Mouse (Mus musculus): ENCODE data around the gene Spock2. TPM values are rescaled to one million over a fixed set of nuclear protein-coding genes. Genes with fewer than 3 reads are reported as not detected.

Gene Spock2
- 0.19 TPM for polyA plus RNA-seq (2014; fragmentation: Illumina TruSeq; extraction: RNeasy Lipid Tissue Mini Kit (QIAGEN cat#74804); ENCODE audit: low read depth, low replicate concordance)

DNA sequence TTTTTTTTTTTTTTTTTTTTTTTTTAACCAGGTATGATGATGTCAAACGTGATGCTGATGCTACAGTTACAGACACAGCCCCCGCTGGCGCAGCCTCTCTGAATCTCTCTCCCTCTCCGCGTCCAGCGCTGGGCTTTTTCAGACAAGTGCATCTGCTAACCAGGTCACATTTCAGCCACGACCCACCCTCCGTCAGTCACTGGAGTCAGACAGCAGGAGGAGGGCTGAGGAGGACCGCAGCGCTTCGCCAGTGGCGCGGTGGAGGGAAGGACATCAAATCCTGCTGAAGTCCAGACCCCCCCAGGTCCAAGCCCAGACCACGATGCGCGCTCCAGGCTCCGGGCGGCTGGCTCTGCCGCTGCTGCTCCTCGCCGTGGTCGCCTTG, at the start of gene Spock2:
TSS of gene Spock2 (plus strand) at position 74 of the 385 bp plus-strand sequence.

Other genes starting within 250 kb of the Spock2 start
- 8.3 TPM for gene Dnajb12, start 226.7 kb upstream of the Spock2 start, polyA plus RNA-seq (2014; fragmentation: Illumina TruSeq; extraction: RNeasy Lipid Tissue Mini Kit (QIAGEN cat#74804); ENCODE audit: low read depth, low replicate concordance)
- gene Ddit4, start 154.4 kb upstream of the Spock2 start, polyA plus RNA-seq (2014; fragmentation: Illumina TruSeq; extraction: RNeasy Lipid Tissue Mini Kit (QIAGEN cat#74804); ENCODE audit: low read depth, low replicate concordance): 2.8 TPM
- gene Ascc1, start 103.4 kb upstream of the Spock2 start, polyA plus RNA-seq (2014; fragmentation: Illumina TruSeq; extraction: RNeasy Lipid Tissue Mini Kit (QIAGEN cat#74804); ENCODE audit: low read depth, low replicate concordance): 6.9 TPM
- gene Anapc16, start 103.1 kb upstream of the Spock2 start, polyA plus RNA-seq (2014; fragmentation: Illumina TruSeq; extraction: RNeasy Lipid Tissue Mini Kit (QIAGEN cat#74804); ENCODE audit: low read depth, low replicate concordance): 20.3 TPM
- gene Chst3, start 113.0 kb downstream of the Spock2 start, polyA plus RNA-seq (2014; fragmentation: Illumina TruSeq; extraction: RNeasy Lipid Tissue Mini Kit (QIAGEN cat#74804); ENCODE audit: low read depth, low replicate concordance): 0.19 TPM
- 85.8 TPM for gene Psap, start 171.4 kb downstream of the Spock2 start, polyA plus RNA-seq (2014; fragmentation: Illumina TruSeq; extraction: RNeasy Lipid Tissue Mini Kit (QIAGEN cat#74804); ENCODE audit: low read depth, low replicate concordance)
- gene Vsir, start 240.6 kb downstream of the Spock2 start, polyA plus RNA-seq (2014; fragmentation: Illumina TruSeq; extraction: RNeasy Lipid Tissue Mini Kit (QIAGEN cat#74804); ENCODE audit: low read depth, low replicate concordance): 1.1 TPM

All from liver, adult 10 weeks (tissue).